Mouse (Mus musculus): ENCODE data around the gene Sh3yl1. TPM values are rescaled to one million over a fixed set of nuclear protein-coding genes. Genes with fewer than 3 reads are reported as not detected.

Gene Sh3yl1
- polyA plus RNA-seq, 1 experiment from 2014 or later = 8.1 TPM

- Histone ChIP-seq H3K9me3 (replicated peaks) (no peaks in the 10 kb centered on the region), H3K4me1 (replicated peaks) (no peaks in the 10 kb centered on the region), H3K4me3 (no peak overlapping the region), H3K36me3 (peaks cover 4% of the 10 kb centered on the region; the same call in 1 of the 2 replicates), H3K27me3 (replicated peaks) (no peaks in the 10 kb centered on the region), H3K27ac (ENCODE audit: poor library complexity, severe bottlenecking) (no peak overlapping the region), H3K4me2 (no peak overlapping the region), H3K9ac (no peak overlapping the region)
- ATAC-seq (ENCODE audit: insufficient number of reproducible peaks, low FRiP score) = no peak
- WGBS = 63% methylated on average over 3 of the region's 3 CpGs
These were observed 32.7 kb downstream of the Sh3yl1 start for GRCm38 (mm10) chr12:30944197-30944596.

- no peak for ATAC-seq (ENCODE audit: insufficient number of reproducible peaks, low FRiP score)
- Histone ChIP-seq H3K4me1 (replicated peaks) (peaks cover 3% of the 10 kb centered on the region; the same call in 1 of the 2 replicates), H3K9me3 (replicated peaks) (no peaks in the 10 kb centered on the region; the same call in 1 of the 2 replicates), H3K27ac (ENCODE audit: poor library complexity, severe bottlenecking) (no peak overlapping the region), H3K9ac (no peak overlapping the region), H3K4me3 (no peak overlapping the region), H3K36me3 (no peaks in the 10 kb centered on the region), H3K4me2 (no peak overlapping the region), H3K27me3 (replicated peaks) (no peaks in the 10 kb centered on the region)
- 54% methylated on average over 2 of the region's 2 CpGs for WGBS
These were observed 59.2 kb downstream of the Sh3yl1 start for GRCm38 (mm10) chr12:30970700-30971099.

DNA sequence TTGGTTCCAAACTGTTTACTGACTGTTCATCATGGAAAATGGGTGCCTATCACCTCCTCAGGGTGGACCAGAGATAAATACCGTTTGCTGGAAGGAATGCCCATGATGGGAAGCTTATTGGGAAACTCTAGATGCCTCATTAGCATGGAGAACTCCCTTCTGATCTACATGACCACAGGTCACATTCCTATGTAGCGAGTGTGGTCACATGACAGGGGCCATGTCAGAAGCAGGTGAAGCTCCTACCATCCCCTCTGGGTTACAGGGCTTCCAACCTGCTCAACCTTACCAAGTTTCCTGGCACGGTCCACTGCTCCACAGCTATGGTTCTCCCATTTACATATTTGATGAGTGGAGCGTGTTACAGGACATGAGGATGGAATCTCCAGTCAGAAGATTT lies 92.3 kb downstream of the Sh3yl1 start:
- 74% methylated on average over 4 of the region's 4 CpGs for WGBS

DNA sequence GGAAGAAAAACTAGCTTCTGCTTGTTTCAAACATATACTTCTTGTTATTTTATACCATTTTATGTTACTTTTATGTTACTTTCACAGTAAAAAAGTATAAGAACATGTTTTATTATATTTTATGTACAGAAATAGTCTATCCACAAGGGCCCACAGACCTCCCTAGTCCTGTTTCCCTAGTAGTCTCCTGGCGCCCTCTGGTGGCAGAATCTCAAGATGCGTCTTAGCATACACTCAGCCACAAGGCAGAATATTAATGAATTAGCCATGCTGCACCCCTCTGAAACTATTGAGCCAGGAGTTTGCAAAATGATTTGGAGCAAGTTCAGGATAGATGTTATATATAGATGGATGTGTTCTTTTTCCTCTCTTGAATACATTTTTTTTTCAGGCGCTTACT lies 93.5 kb downstream of the Sh3yl1 start:
- WGBS = 14% methylated on average over 3 of the region's 3 CpGs
- no peaks in the 10 kb centered on the region for H3K36me3 ChIP-seq
- no peak overlapping the region for H3K9ac ChIP-seq
- H3K27me3 ChIP-seq (replicated peaks) = no peaks in the 10 kb centered on the region
- no peak overlapping the region for H3K27ac ChIP-seq (ENCODE audit: poor library complexity, severe bottlenecking)
- no peaks in the 10 kb centered on the region for H3K9me3 ChIP-seq (replicated peaks)
- H3K4me1 ChIP-seq (replicated peaks) = no peaks in the 10 kb centered on the region
- no peak overlapping the region for H3K4me2 ChIP-seq
- ATAC-seq (ENCODE audit: insufficient number of reproducible peaks, low FRiP score) = no peak
- no peak overlapping the region for H3K4me3 ChIP-seq

More for the DNA sequence above, 92.3 kb downstream of the Sh3yl1 start:
- Histone ChIP-seq H3K4me3 (no peak overlapping the region), H3K4me1 (replicated peaks) (no peaks in the 10 kb centered on the region), H3K27ac (ENCODE audit: poor library complexity, severe bottlenecking) (no peak overlapping the region), H3K36me3 (no peaks in the 10 kb centered on the region), H3K27me3 (replicated peaks) (no peaks in the 10 kb centered on the region), H3K9ac (no peak overlapping the region), H3K4me2 (no peak overlapping the region), H3K9me3 (replicated peaks) (no peaks in the 10 kb centered on the region)
- no peak for ATAC-seq (ENCODE audit: insufficient number of reproducible peaks, low FRiP score)

- WGBS = 25% methylated on average over 6 of the region's 6 CpGs
- Histone ChIP-seq H3K4me3 (no peak overlapping the region), H3K4me2 (no peak overlapping the region), H3K36me3 (no peaks in the 10 kb centered on the region), H3K9ac (no peak overlapping the region), H3K9me3 (replicated peaks) (no peaks in the 10 kb centered on the region), H3K27ac (ENCODE audit: poor library complexity, severe bottlenecking) (no peak overlapping the region), H3K27me3 (replicated peaks) (no peaks in the 10 kb centered on the region), H3K4me1 (replicated peaks) (no peaks in the 10 kb centered on the region)
- ATAC-seq (ENCODE audit: insufficient number of reproducible peaks, low FRiP score) = no peak
These were observed 96.7 kb downstream of the Sh3yl1 start for GRCm38 (mm10) chr12:31008171-31008570.

Other genes with a start within 250 kb of the Sh3yl1 start
- 0.14 TPM in 1 of 2 replicates, not detected in the other for gene Alkal2, start 27.3 kb upstream of the Sh3yl1 start, polyA plus RNA-seq (2016; fragmentation: Nextera tagmentation; extraction: Ambion mirVana)
- 107 and 116 TPM in 2 replicates for gene Acp1, start 79 bp upstream of the Sh3yl1 start, polyA plus RNA-seq (2016; fragmentation: Nextera tagmentation; extraction: Ambion mirVana)
- gene Fam110c, start 162.2 kb downstream of the Sh3yl1 start, polyA plus RNA-seq (2016; fragmentation: Nextera tagmentation; extraction: Ambion mirVana) = 0.81 and 1.2 TPM in 2 replicates